Mouse (Mus musculus): Measurements from ENCODE around the gene 0610030E20Rik. TPM values are rescaled to one million over a fixed set of nuclear protein-coding genes. Genes with fewer than 3 reads are reported as not detected.
A peak's percentile ranks its signal among the peaks of the same experiment; 100 is the strongest.

The 0610030E20Rik gene
- polyA plus RNA-seq, 1 experiment from 2014 or later = 16.8 TPM

GRCm38 (mm10) chr6:72360599-72360935 lies 13.4 kb downstream of the 0610030E20Rik start:
- Histone ChIP-seq H3K9ac (peak overlapping the region; percentile 88), H3K4me3 (peak overlapping the region; percentile 75; the same call in 1 of the 2 replicates), H3K9me3 (no peaks in the 10 kb centered on the region), H3K4me2 (peak overlapping the region; percentile 83; the same call in 1 of the 2 replicates), H3K27me3 (replicated peaks) (no peaks in the 10 kb centered on the region), H3K27ac (replicated peaks) (no peak overlapping the region), H3K4me1 (peaks cover 42% of the 10 kb centered on the region), H3K36me3 (peaks cover 39% of the 10 kb centered on the region)
- no peak for ATAC-seq (ENCODE audit: extremely low read depth, insufficient number of reproducible peaks, low FRiP score, low TSS enrichment)
- WGBS = 67% methylated on average over 7 of the region's 7 CpGs

GRCm38 (mm10) chr6:72361121-72361551 lies 14.0 kb downstream of the 0610030E20Rik start:
- WGBS = 18% methylated on average over 5 of the region's 5 CpGs
- Histone ChIP-seq H3K4me3 (peak overlapping the region; percentile 75), H3K27ac (replicated peaks) (no peak overlapping the region), H3K9ac (peak overlapping the region; percentile 88), H3K4me2 (peak overlapping the region; percentile 83), H3K9me3 (no peaks in the 10 kb centered on the region), H3K27me3 (replicated peaks) (no peaks in the 10 kb centered on the region), H3K4me1 (peaks cover 37% of the 10 kb centered on the region), H3K36me3 (peaks cover 39% of the 10 kb centered on the region)
- ATAC-seq (ENCODE audit: extremely low read depth, insufficient number of reproducible peaks, low FRiP score, low TSS enrichment) = no peak

- peak overlapping the region; percentile 88 for H3K9ac ChIP-seq
- peaks cover 25% of the 10 kb centered on the region for H3K4me1 ChIP-seq
- peak overlapping the region; percentile 75 for H3K4me3 ChIP-seq
- peak overlapping the region; percentile 85 for H3K27ac ChIP-seq (replicated peaks)
- ATAC-seq (ENCODE audit: extremely low read depth, insufficient number of reproducible peaks, low FRiP score, low TSS enrichment) = peak; percentile 96
- H3K36me3 ChIP-seq = peaks cover 35% of the 10 kb centered on the region
- H3K9me3 ChIP-seq = no peaks in the 10 kb centered on the region
- peak overlapping the region; percentile 83 for H3K4me2 ChIP-seq
- WGBS = under 1% methylated on average over 42 of the region's 42 CpGs
- H3K27me3 ChIP-seq (replicated peaks) = no peaks in the 10 kb centered on the region
These were observed 15.3 kb downstream of the 0610030E20Rik start for GRCm38 (mm10) chr6:72362132-72363028.

- H3K4me3 ChIP-seq = no peak overlapping the region
- no peaks in the 10 kb centered on the region for H3K9me3 ChIP-seq
- H3K9ac ChIP-seq = no peak overlapping the region
- 41% methylated on average over 7 of the region's 7 CpGs for WGBS
- no peak overlapping the region for H3K27ac ChIP-seq (replicated peaks)
- no peak for ATAC-seq (ENCODE audit: extremely low read depth, insufficient number of reproducible peaks, low FRiP score, low TSS enrichment)
- peaks cover 28% of the 10 kb centered on the region for H3K36me3 ChIP-seq
- H3K4me1 ChIP-seq = peaks cover 17% of the 10 kb centered on the region
- no peaks in the 10 kb centered on the region for H3K27me3 ChIP-seq (replicated peaks)
- no peak overlapping the region for H3K4me2 ChIP-seq
These were observed 16.9 kb downstream of the 0610030E20Rik start for GRCm38 (mm10) chr6:72364009-72364408.

- Histone ChIP-seq H3K4me2 (no peak overlapping the region), H3K27me3 (replicated peaks) (no peaks in the 10 kb centered on the region), H3K4me1 (peaks cover 20% of the 10 kb centered on the region), H3K9ac (no peak overlapping the region), H3K9me3 (no peaks in the 10 kb centered on the region), H3K27ac (replicated peaks) (no peak overlapping the region), H3K36me3 (peaks cover 24% of the 10 kb centered on the region), H3K4me3 (no peak overlapping the region)
- WGBS = 56% methylated on average over 6 of the region's 6 CpGs
- ATAC-seq (ENCODE audit: extremely low read depth, insufficient number of reproducible peaks, low FRiP score, low TSS enrichment) = no peak
These were observed 17.9 kb downstream of the 0610030E20Rik start for GRCm38 (mm10) chr6:72364985-72365384.

- no peak overlapping the region for H3K4me2 ChIP-seq
- H3K27ac ChIP-seq (replicated peaks) = no peak overlapping the region
- H3K4me3 ChIP-seq = no peak overlapping the region
- no peak for ATAC-seq (ENCODE audit: extremely low read depth, insufficient number of reproducible peaks, low FRiP score, low TSS enrichment)
- H3K36me3 ChIP-seq = peaks cover 15% of the 10 kb centered on the region
- no peaks in the 10 kb centered on the region for H3K27me3 ChIP-seq (replicated peaks)
- WGBS = 57% methylated on average over 3 of the region's 3 CpGs
- H3K9ac ChIP-seq = no peak overlapping the region
- H3K9me3 ChIP-seq = no peaks in the 10 kb centered on the region
- peaks cover 21% of the 10 kb centered on the region for H3K4me1 ChIP-seq
These were observed 19.2 kb downstream of the 0610030E20Rik start for GRCm38 (mm10) chr6:72366304-72366703.

- Histone ChIP-seq H3K4me1 (peaks cover 21% of the 10 kb centered on the region), H3K36me3 (peaks cover 15% of the 10 kb centered on the region), H3K4me2 (no peak within 1 kb of the TSS), H3K4me3 (no peak within 1 kb of the TSS), H3K27ac (replicated peaks) (no peak within 1 kb of the TSS), H3K9ac (no peak within 1 kb of the TSS), H3K27me3 (replicated peaks) (no peaks in the 10 kb centered on the region), H3K9me3 (no peaks in the 10 kb centered on the region)
- ATAC-seq (ENCODE audit: extremely low read depth, insufficient number of reproducible peaks, low FRiP score, low TSS enrichment) = no peak
- WGBS = 70% methylated on average over 4 of the region's 4 CpGs
These were observed 19.8 kb downstream of the 0610030E20Rik start, which contains the start of gene Rnf181 for GRCm38 (mm10) chr6:72366844-72367443. Rnf181 (minus strand) TSS chr6:72366956.

GRCm38 (mm10) chr6:72367460-72367974 lies 20.4 kb downstream of the 0610030E20Rik start:
- Histone ChIP-seq H3K36me3 (peaks cover 15% of the 10 kb centered on the region), H3K27me3 (replicated peaks) (no peaks in the 10 kb centered on the region), H3K4me3 (no peak overlapping the region), H3K4me1 (peaks cover 26% of the 10 kb centered on the region), H3K4me2 (no peak overlapping the region), H3K9me3 (no peaks in the 10 kb centered on the region), H3K9ac (no peak overlapping the region), H3K27ac (replicated peaks) (no peak overlapping the region)
- WGBS = 71% methylated on average over 4 of the region's 4 CpGs
- no peak for ATAC-seq (ENCODE audit: extremely low read depth, insufficient number of reproducible peaks, low FRiP score, low TSS enrichment)

GRCm38 (mm10) chr6:72369557-72369956 lies 22.4 kb downstream of the 0610030E20Rik start:
- Histone ChIP-seq H3K36me3 (peaks cover 15% of the 10 kb centered on the region), H3K4me3 (no peak overlapping the region), H3K27me3 (replicated peaks) (no peaks in the 10 kb centered on the region), H3K4me2 (no peak overlapping the region), H3K9me3 (no peaks in the 10 kb centered on the region), H3K9ac (no peak overlapping the region), H3K27ac (replicated peaks) (no peak overlapping the region), H3K4me1 (peaks cover 46% of the 10 kb centered on the region)
- WGBS = 69% methylated on average over 4 of the region's 4 CpGs
- ATAC-seq (ENCODE audit: extremely low read depth, insufficient number of reproducible peaks, low FRiP score, low TSS enrichment) = no peak

- no peaks in the 10 kb centered on the region for H3K9me3 ChIP-seq
- peak overlapping the region; percentile 87 for H3K27ac ChIP-seq (replicated peaks)
- H3K4me2 ChIP-seq = no peak overlapping the region
- WGBS = 74% methylated on average over 12 of the region's 12 CpGs
- peaks cover 49% of the 10 kb centered on the region for H3K4me1 ChIP-seq
- H3K4me3 ChIP-seq = no peak overlapping the region
- H3K27me3 ChIP-seq (replicated peaks) = no peaks in the 10 kb centered on the region
- H3K36me3 ChIP-seq = peaks cover 15% of the 10 kb centered on the region
- H3K9ac ChIP-seq = peak overlapping the region; percentile 44; the same call in 1 of the 2 replicates
- no peak for ATAC-seq (ENCODE audit: extremely low read depth, insufficient number of reproducible peaks, low FRiP score, low TSS enrichment)
These were observed 23.0 kb downstream of the 0610030E20Rik start for GRCm38 (mm10) chr6:72370091-72370490.

GRCm38 (mm10) chr6:72371147-72371546 lies 24.0 kb downstream of the 0610030E20Rik start:
- 35% methylated on average over 5 of the region's 5 CpGs for WGBS
- H3K4me2 ChIP-seq = peak overlapping the region; percentile 14
- peaks cover 49% of the 10 kb centered on the region for H3K4me1 ChIP-seq

More at GRCm38 (mm10) chr6:72371147-72371546, 24.0 kb downstream of the 0610030E20Rik start:
- Histone ChIP-seq H3K9ac (peak overlapping the region; percentile 9; the same call in 1 of the 2 replicates), H3K9me3 (no peaks in the 10 kb centered on the region), H3K27ac (replicated peaks) (peak overlapping the region; percentile 87), H3K36me3 (peaks cover 21% of the 10 kb centered on the region), H3K4me3 (no peak overlapping the region), H3K27me3 (replicated peaks) (no peaks in the 10 kb centered on the region)
- no peak for ATAC-seq (ENCODE audit: extremely low read depth, insufficient number of reproducible peaks, low FRiP score, low TSS enrichment)

Measured in heart, embryonic 13.5 days (tissue).